Mouse (Mus musculus): Measurements from ENCODE around the gene Hoxa7. TPM values are rescaled to one million over a fixed set of nuclear protein-coding genes. Genes with fewer than 3 reads are reported as not detected.

Gene Hoxa7
- polyA plus RNA-seq, 1 experiment from 2014 or later: not detected

- 8% methylated on average over 5 of the region's 5 CpGs for WGBS
- H3K4me3 ChIP-seq: no peak overlapping the region
Observed at GRCm38 (mm10) chr6:52189172-52189591, 32.5 kb downstream of the Hoxa7 start.

GRCm38 (mm10) chr6:52186500-52186899, 35.2 kb downstream of the Hoxa7 start:
- Histone ChIP-seq H3K4me3 (no peak overlapping the region), H3K9me3 (no peaks in the 10 kb centered on the region), H3K4me2 (replicated peaks) (no peak overlapping the region), H3K9ac (replicated peaks) (no peak overlapping the region), H3K4me1 (peaks cover 6% of the 10 kb centered on the region), H3K27ac (replicated peaks) (no peak overlapping the region), H3K36me3 (no peaks in the 10 kb centered on the region), H3K27me3 (peaks cover 100% of the 10 kb centered on the region)
- 3% methylated on average over 1 of the region's 1 CpGs for WGBS
- no peak for ATAC-seq (replicated peaks)

More at GRCm38 (mm10) chr6:52189172-52189591, 32.5 kb downstream of the Hoxa7 start:
- peaks cover 99% of the 10 kb centered on the region for H3K27me3 ChIP-seq
- peaks cover 14% of the 10 kb centered on the region for H3K4me1 ChIP-seq
- H3K9me3 ChIP-seq: no peaks in the 10 kb centered on the region
- no peak overlapping the region for H3K9ac ChIP-seq (replicated peaks)
- no peak overlapping the region for H3K4me2 ChIP-seq (replicated peaks)
- ATAC-seq (replicated peaks): no peak
- H3K36me3 ChIP-seq: no peaks in the 10 kb centered on the region
- no peak overlapping the region for H3K27ac ChIP-seq (replicated peaks)

GRCm38 (mm10) chr6:52185834-52186233, 35.8 kb downstream of the Hoxa7 start:
- Histone ChIP-seq H3K36me3 (no peaks in the 10 kb centered on the region), H3K27ac (replicated peaks) (no peak overlapping the region), H3K4me1 (no peaks in the 10 kb centered on the region), H3K4me3 (no peak overlapping the region), H3K9me3 (no peaks in the 10 kb centered on the region), H3K4me2 (replicated peaks) (no peak overlapping the region), H3K27me3 (peaks cover 100% of the 10 kb centered on the region), H3K9ac (replicated peaks) (no peak overlapping the region)
- 12% methylated on average over 3 of the region's 3 CpGs for WGBS
- ATAC-seq (replicated peaks): no peak

GRCm38 (mm10) chr6:52185222-52185621, 36.4 kb downstream of the Hoxa7 start:
- Histone ChIP-seq H3K9ac (replicated peaks) (no peak overlapping the region), H3K27ac (replicated peaks) (no peak overlapping the region), H3K9me3 (no peaks in the 10 kb centered on the region), H3K4me3 (no peak overlapping the region), H3K4me1 (no peaks in the 10 kb centered on the region), H3K27me3 (peaks cover 100% of the 10 kb centered on the region), H3K36me3 (no peaks in the 10 kb centered on the region), H3K4me2 (replicated peaks) (no peak overlapping the region)
- WGBS: 1% methylated on average over 19 of the region's 19 CpGs
- ATAC-seq (replicated peaks): no peak

GRCm38 (mm10) chr6:52184668-52185067, 37.0 kb downstream of the Hoxa7 start:
- no peak overlapping the region for H3K4me2 ChIP-seq (replicated peaks)
- H3K9ac ChIP-seq (replicated peaks): no peak overlapping the region
- H3K4me1 ChIP-seq: no peaks in the 10 kb centered on the region
- peaks cover 100% of the 10 kb centered on the region for H3K27me3 ChIP-seq
- no peaks in the 10 kb centered on the region for H3K36me3 ChIP-seq
- no peak for ATAC-seq (replicated peaks)
- H3K27ac ChIP-seq (replicated peaks): no peak overlapping the region
- H3K9me3 ChIP-seq: no peaks in the 10 kb centered on the region
- 2% methylated on average over 6 of the region's 6 CpGs for WGBS
- no peak overlapping the region for H3K4me3 ChIP-seq

- H3K9ac ChIP-seq (replicated peaks): no peak overlapping the region
- no peaks in the 10 kb centered on the region for H3K4me1 ChIP-seq
- no peak overlapping the region for H3K27ac ChIP-seq (replicated peaks)
Observed at GRCm38 (mm10) chr6:52183311-52184080, 38.2 kb downstream of the Hoxa7 start.

GRCm38 (mm10) chr6:52182793-52183192, 38.9 kb downstream of the Hoxa7 start:
- WGBS: 7% methylated on average over 1 of the region's 1 CpGs
- Histone ChIP-seq H3K9ac (replicated peaks) (no peak overlapping the region), H3K36me3 (no peaks in the 10 kb centered on the region), H3K4me1 (no peaks in the 10 kb centered on the region), H3K4me2 (replicated peaks) (no peak overlapping the region), H3K27ac (replicated peaks) (no peak overlapping the region), H3K27me3 (peaks cover 100% of the 10 kb centered on the region), H3K9me3 (no peaks in the 10 kb centered on the region), H3K4me3 (no peak overlapping the region)
- ATAC-seq (replicated peaks): no peak

More at GRCm38 (mm10) chr6:52183311-52184080, 38.2 kb downstream of the Hoxa7 start:
- Histone ChIP-seq H3K36me3 (no peaks in the 10 kb centered on the region), H3K4me3 (no peak overlapping the region), H3K27me3 (peaks cover 100% of the 10 kb centered on the region), H3K4me2 (replicated peaks) (no peak overlapping the region), H3K9me3 (no peaks in the 10 kb centered on the region)
- 10% methylated on average over 10 of the region's 10 CpGs for WGBS
- ATAC-seq (replicated peaks): no peak

GRCm38 (mm10) chr6:52182030-52182429, 39.6 kb downstream of the Hoxa7 start:
- H3K4me1 ChIP-seq: no peaks in the 10 kb centered on the region
- no peak overlapping the region for H3K9ac ChIP-seq (replicated peaks)
- H3K27me3 ChIP-seq: peaks cover 100% of the 10 kb centered on the region
- WGBS: 13% methylated on average over 2 of the region's 2 CpGs
- no peak overlapping the region for H3K4me3 ChIP-seq
- no peaks in the 10 kb centered on the region for H3K9me3 ChIP-seq
- H3K36me3 ChIP-seq: no peaks in the 10 kb centered on the region
- no peak overlapping the region for H3K4me2 ChIP-seq (replicated peaks)
- ATAC-seq (replicated peaks): no peak
- H3K27ac ChIP-seq (replicated peaks): no peak overlapping the region

GRCm38 (mm10) chr6:52180726-52181125, 40.9 kb downstream of the Hoxa7 start:
- H3K4me2 ChIP-seq (replicated peaks): no peak overlapping the region
- no peak overlapping the region for H3K9ac ChIP-seq (replicated peaks)
- no peaks in the 10 kb centered on the region for H3K36me3 ChIP-seq
- 8% methylated on average over 3 of the region's 3 CpGs for WGBS
- H3K27ac ChIP-seq (replicated peaks): no peak overlapping the region
- H3K27me3 ChIP-seq: peaks cover 100% of the 10 kb centered on the region
- ATAC-seq (replicated peaks): no peak
- no peaks in the 10 kb centered on the region for H3K4me1 ChIP-seq
- H3K4me3 ChIP-seq: no peak overlapping the region
- H3K9me3 ChIP-seq: no peaks in the 10 kb centered on the region

- under 1% methylated on average over 11 of the region's 11 CpGs for WGBS
- Histone ChIP-seq H3K27ac (replicated peaks) (no peak overlapping the region), H3K9ac (replicated peaks) (no peak overlapping the region), H3K9me3 (no peaks in the 10 kb centered on the region), H3K4me2 (replicated peaks) (no peak overlapping the region), H3K36me3 (no peaks in the 10 kb centered on the region), H3K4me3 (no peak overlapping the region), H3K4me1 (no peaks in the 10 kb centered on the region), H3K27me3 (peaks cover 99% of the 10 kb centered on the region)
- no peak for ATAC-seq (replicated peaks)
Observed at GRCm38 (mm10) chr6:52180213-52180710, 41.4 kb downstream of the Hoxa7 start.

- Histone ChIP-seq H3K27me3 (peaks cover 99% of the 10 kb centered on the region), H3K9me3 (no peaks in the 10 kb centered on the region), H3K4me3 (no peak overlapping the region), H3K27ac (replicated peaks) (no peak overlapping the region), H3K4me2 (replicated peaks) (no peak overlapping the region), H3K4me1 (no peaks in the 10 kb centered on the region), H3K36me3 (no peaks in the 10 kb centered on the region), H3K9ac (replicated peaks) (no peak overlapping the region)
- no peak for ATAC-seq (replicated peaks)
- 2% methylated on average over 10 of the region's 10 CpGs for WGBS
Observed at GRCm38 (mm10) chr6:52179690-52180089, 42.0 kb downstream of the Hoxa7 start.

- Histone ChIP-seq H3K36me3 (no peaks in the 10 kb centered on the region), H3K4me2 (replicated peaks) (no peak overlapping the region), H3K4me3 (no peak overlapping the region), H3K27ac (replicated peaks) (no peak overlapping the region), H3K9me3 (no peaks in the 10 kb centered on the region), H3K4me1 (no peaks in the 10 kb centered on the region), H3K27me3 (peaks cover 98% of the 10 kb centered on the region), H3K9ac (replicated peaks) (no peak overlapping the region)
- no peak for ATAC-seq (replicated peaks)
- 4% methylated on average over 4 of the region's 4 CpGs for WGBS
Observed at GRCm38 (mm10) chr6:52178918-52179665, 42.6 kb downstream of the Hoxa7 start.
